Mouse (Mus musculus) E14TG2a.4 (cell line): ENCODE data around the gene Lsm7.
A peak's percentile ranks its signal among the peaks of the same experiment; 100 is the strongest.

Source experiments
- H3K27me3 ChIP-seq: 2 replicates; pipeline ENCODE4 v1.6.1; 2014; ENCODE audit warnings: low read length, control low read depth; ENCODE audit not compliant: insufficient read depth
- H3K36me3 ChIP-seq: 2 replicates; pipeline ENCODE4 v1.6.1; 2014; ENCODE audit warnings: low read length, control low read depth; ENCODE audit not compliant: insufficient read depth
- H3K4me1 ChIP-seq: replicated peaks from 2 replicates; pipeline ENCODE4 v1.6.1; 2014; ENCODE audit warnings: low read depth, low read length, control low read depth
- H3K4me3 ChIP-seq: replicated peaks from 2 replicates; pipeline ENCODE4 v1.5.1; 2014; ENCODE audit warnings: mild to moderate bottlenecking, low read length
- H3K9me3 ChIP-seq: 2 replicates; pipeline ENCODE4 v1.6.1; 2014; ENCODE audit warnings: low read length, control low read depth
- CTCF ChIP-seq: conservative IDR thresholded peaks from 2 replicates; pipeline ENCODE4 v1.5.1; 2014; ENCODE audit warnings: low read length
- NANOG ChIP-seq: IDR thresholded peaks from 2 replicates; pipeline ENCODE4 v1.6.1; 2014; ENCODE audit warnings: borderline replicate concordance, low read length, mixed read lengths
- POU5F1 ChIP-seq: IDR thresholded peaks from 2 replicates; pipeline ENCODE4 v1.6.1; 2014; ENCODE audit warnings: low read length, borderline replicate concordance

The Lsm7 gene

GRCm38 (mm10) chr10:80857848-80858247 lies 2.8 kb upstream of the Lsm7 start:
- Histone ChIP-seq H3K9me3 (no peaks in the 10 kb centered on the region), H3K4me1 (peaks cover 51% of the 10 kb centered on the region), H3K27me3 (no peaks in the 10 kb centered on the region), H3K4me3 (no peak overlapping the region), H3K36me3 (peaks cover 36% of the 10 kb centered on the region)
- no peak for TF ChIP-seq CTCF
- no peak for TF ChIP-seq POU5F1
- TF ChIP-seq NANOG = no peak

GRCm38 (mm10) chr10:80857386-80857785 lies 2.4 kb upstream of the Lsm7 start:
- Histone ChIP-seq H3K4me1 (peaks cover 49% of the 10 kb centered on the region), H3K9me3 (no peaks in the 10 kb centered on the region), H3K4me3 (no peak overlapping the region), H3K36me3 (peaks cover 36% of the 10 kb centered on the region), H3K27me3 (no peaks in the 10 kb centered on the region)
- no peak for TF ChIP-seq POU5F1

- Histone ChIP-seq H3K4me1 (peaks cover 54% of the 10 kb centered on the region), H3K27me3 (no peaks in the 10 kb centered on the region), H3K9me3 (no peaks in the 10 kb centered on the region), H3K4me3 (no peak overlapping the region), H3K36me3 (peaks cover 36% of the 10 kb centered on the region)
- no peak for TF ChIP-seq CTCF
- TF ChIP-seq NANOG = no peak
- TF ChIP-seq POU5F1 = no peak
Observed at GRCm38 (mm10) chr10:80856908-80857307, 1.9 kb upstream of the Lsm7 start.

DNA sequence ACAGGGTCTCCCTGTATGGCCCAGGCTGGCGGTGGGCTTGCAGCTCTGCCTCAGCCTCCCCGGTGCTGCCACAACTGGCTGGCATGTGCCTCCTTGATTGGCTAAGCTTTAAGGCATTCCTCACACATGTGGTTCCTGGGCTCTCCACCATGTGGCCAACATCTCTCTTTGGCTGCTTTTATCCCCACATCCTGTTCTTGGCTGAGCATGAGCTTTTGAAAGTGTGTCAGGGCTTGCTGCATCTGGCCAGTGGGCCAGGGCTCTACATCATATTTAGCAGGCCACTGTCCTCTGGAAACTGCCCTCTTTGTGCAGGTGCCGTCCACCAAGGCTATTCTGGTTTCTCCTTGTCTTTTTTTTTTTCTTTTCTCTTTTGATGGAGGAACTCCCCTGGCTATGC lies 1.3 kb upstream of the Lsm7 start:
- no peaks in the 10 kb centered on the region for H3K27me3 ChIP-seq
- H3K4me3 ChIP-seq = peak overlapping the region; percentile 95; the same call in 1 of the 2 replicates
- no peaks in the 10 kb centered on the region for H3K9me3 ChIP-seq
- H3K36me3 ChIP-seq = peaks cover 36% of the 10 kb centered on the region
- TF ChIP-seq POU5F1 = no peak
- no peak for TF ChIP-seq NANOG
- no peak for TF ChIP-seq CTCF
- peaks cover 58% of the 10 kb centered on the region for H3K4me1 ChIP-seq

DNA sequence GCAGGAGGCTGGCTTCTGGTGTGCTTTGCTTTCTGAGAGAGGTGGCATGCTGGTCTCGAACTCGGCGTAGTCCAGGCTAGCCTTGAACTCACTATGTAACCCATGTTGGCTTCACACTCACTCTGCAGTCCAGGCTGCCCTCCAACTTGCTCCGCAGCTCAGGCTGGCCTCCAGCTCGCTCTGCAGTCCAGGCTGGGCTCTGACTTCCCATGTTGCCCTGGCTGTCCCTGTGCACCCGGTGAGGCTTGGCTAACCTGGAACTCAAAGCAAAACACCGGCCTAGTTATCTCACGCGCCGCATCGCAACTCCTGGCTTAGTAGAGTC lies 702 bp upstream of the Lsm7 start:
- Histone ChIP-seq H3K4me3 (peak overlapping the region; percentile 95), H3K9me3 (no peaks in the 10 kb centered on the region), H3K27me3 (no peaks in the 10 kb centered on the region), H3K4me1 (peaks cover 58% of the 10 kb centered on the region), H3K36me3 (peaks cover 38% of the 10 kb centered on the region)
- TF ChIP-seq POU5F1 (no peak), NANOG (no peak), CTCF (no peak)

- H3K4me1 ChIP-seq = peaks cover 61% of the 10 kb centered on the region
- TF ChIP-seq CTCF (no peak), NANOG (no peak), POU5F1 (no peak)
- peaks cover 37% of the 10 kb centered on the region for H3K36me3 ChIP-seq
- H3K27me3 ChIP-seq = peaks cover 30% of the 10 kb centered on the region
- 0 out of 2 replicates have a peak overlapping the region, but pooled peaks have one; percentile 10 for H3K4me3 ChIP-seq
- no peaks in the 10 kb centered on the region for H3K9me3 ChIP-seq
Observed at GRCm38 (mm10) chr10:80848571-80848970, 6.4 kb downstream of the Lsm7 start.

- H3K36me3 ChIP-seq = peaks cover 9% of the 10 kb centered on the region
- H3K4me3 ChIP-seq = no peak overlapping the region
- peaks cover 67% of the 10 kb centered on the region for H3K4me1 ChIP-seq
- peaks cover 59% of the 10 kb centered on the region for H3K27me3 ChIP-seq
- TF ChIP-seq NANOG = no peak
- no peak for TF ChIP-seq POU5F1
- no peak for TF ChIP-seq CTCF
- H3K9me3 ChIP-seq = no peaks in the 10 kb centered on the region
Observed at GRCm38 (mm10) chr10:80845732-80846131, 9.3 kb downstream of the Lsm7 start.

DNA sequence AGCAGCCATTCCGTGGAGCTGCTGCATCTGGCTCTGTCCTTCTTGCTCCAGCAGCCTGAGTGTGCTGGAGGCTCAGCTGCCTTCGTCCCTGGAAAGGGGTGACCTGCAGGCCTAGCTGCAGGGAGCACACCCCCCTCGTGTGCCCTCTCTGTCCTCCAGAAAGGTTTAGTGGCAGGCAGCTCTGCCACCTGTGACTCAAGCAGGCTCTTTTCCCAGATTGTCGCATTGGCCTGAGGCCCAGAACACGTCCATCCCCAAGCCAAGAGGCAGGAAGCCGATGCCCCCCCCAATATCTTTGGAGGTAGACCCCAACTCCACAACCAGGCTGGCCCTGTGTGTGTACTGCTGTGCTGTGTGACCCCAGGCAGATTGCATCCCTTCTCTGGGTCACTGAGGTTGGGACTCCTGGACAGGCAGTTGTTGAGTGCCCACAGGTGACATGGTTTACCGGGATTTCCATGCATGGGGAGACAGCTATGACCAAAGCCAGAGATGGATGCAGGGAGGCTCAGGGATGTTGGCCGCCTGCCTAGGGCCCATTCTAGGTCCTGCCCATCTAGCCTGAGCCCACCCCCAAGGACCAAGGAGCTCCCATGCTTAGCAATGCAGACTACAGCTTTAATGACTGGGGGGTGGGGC lies 9.8 kb downstream of the Lsm7 start:
- H3K36me3 ChIP-seq = peaks cover 3% of the 10 kb centered on the region; the same call in 1 of the 2 replicates
- H3K4me1 ChIP-seq = peaks cover 68% of the 10 kb centered on the region
- H3K4me3 ChIP-seq = no peak overlapping the region
- peaks cover 64% of the 10 kb centered on the region for H3K27me3 ChIP-seq
- TF ChIP-seq NANOG (no peak), POU5F1 (no peak), CTCF (no peak)
- no peaks in the 10 kb centered on the region for H3K9me3 ChIP-seq

- TF ChIP-seq CTCF (no peak), POU5F1 (no peak), NANOG (no peak)
- Histone ChIP-seq H3K27me3 (peaks cover 70% of the 10 kb centered on the region), H3K4me3 (peak within 1 kb of the TSS; percentile 80), H3K36me3 (no peaks in the 10 kb centered on the region), H3K4me1 (peaks cover 68% of the 10 kb centered on the region), H3K9me3 (no peaks in the 10 kb centered on the region)
Observed at GRCm38 (mm10) chr10:80843931-80844547, 11.0 kb downstream of the Lsm7 start, which contains the start of gene Lingo3. Gene Lingo3, minus strand, starts transcription at chr10:80844039.
